Mouse (Mus musculus) brain, adult 10 weeks (tissue): ENCODE results near the gene Runx3. TPM values are rescaled to one million over a fixed set of nuclear protein-coding genes. Genes with fewer than 3 reads are reported as not detected.

ENCODE experiments used
- polyA plus RNA-seq: library from polyadenylated mRNA; stranded (reverse); fragments of 350-450 nt; fragmentation: Illumina TruSeq; extraction: RNeasy Lipid Tissue Mini Kit (QIAGEN cat#74804); gene quantifications from one replicate; pipeline ENCODE4 v1.2.3, GENCODE M21; 2015; ENCODE audit warnings: low read depth, low replicate concordance

The Runx3 gene
- not detected for polyA plus RNA-seq

GRCm38 (mm10) chr4:135120342-135121100 lies at the start of gene Runx3:
Gene Runx3, plus strand, starts transcription at chr4:135120652.

Other genes starting within 250 kb of the Runx3 start
- 187 TPM for gene Tmem50a, start 205.6 kb upstream of the Runx3 start, polyA plus RNA-seq
- gene Rsrp1, start 197.1 kb upstream of the Runx3 start, polyA plus RNA-seq, result 318 TPM
- 77.9 TPM for gene Syf2, start 189.8 kb upstream of the Runx3 start, polyA plus RNA-seq
- gene Clic4, start 152.2 kb downstream of the Runx3 start, polyA plus RNA-seq, result 69.5 TPM
- gene Srrm1, start 232.7 kb downstream of the Runx3 start, polyA plus RNA-seq, result 106 TPM